Mouse (Mus musculus) midbrain, embryonic 15.5 days (tissue): ENCODE measurements at regions not wholly inside any gene's neighbourhood (a gene's known extent, or its start where the extent isn't known, plus 50 kb on each side); places are given as distances from the start of the nearest gene placed in this dataset.

Experiments
- ATAC-seq: fragments of 200-750 bp; cut with Nextera tagmentation; replicated peaks from 2 replicates; pipeline ENCODE4 v1.8.0; 2017; ENCODE audit warnings: moderate TSS enrichment
- H3K27ac ChIP-seq: fragments of 300-500 bp; sonication (generic); 2 replicates; pipeline ENCODE4 v1.5.1; 2015; ENCODE audit warnings: mild to moderate bottlenecking, inconsistent platforms
- H3K27me3 ChIP-seq: fragments of 300-500 bp; sonication (generic); replicated peaks from 2 replicates; pipeline ENCODE4 v1.6.1; 2015; ENCODE audit warnings: inconsistent platforms
- H3K36me3 ChIP-seq: fragments of 300-500 bp; sonication (generic); replicated peaks from 2 replicates; pipeline ENCODE4 v1.6.1; 2015; ENCODE audit warnings: inconsistent platforms
- H3K4me1 ChIP-seq: fragments of 300-500 bp; sonication (generic); 2 replicates; pipeline ENCODE4 v1.6.1; 2015; ENCODE audit warnings: inconsistent platforms
- H3K4me2 ChIP-seq: fragments of 300-500 bp; sonication (generic); 2 replicates; pipeline ENCODE4 v1.6.1; 2015; ENCODE audit warnings: inconsistent platforms, mild to moderate bottlenecking, moderate library complexity
- H3K4me3 ChIP-seq: fragments of 300-500 bp; sonication (generic); 2 replicates; pipeline ENCODE4 v1.5.1; 2015; ENCODE audit warnings: mild to moderate bottlenecking, inconsistent platforms
- H3K9ac ChIP-seq: fragments of 300-500 bp; sonication (generic); 2 replicates; pipeline ENCODE4 v1.6.1; 2015; ENCODE audit warnings: mild to moderate bottlenecking, inconsistent platforms
- H3K9me3 ChIP-seq: fragments of 300-500 bp; sonication (generic); 2 replicates; pipeline ENCODE4 v1.6.1; 2016; ENCODE audit warnings: inconsistent platforms
- WGBS: fragments of 180-500 bp; shearing (Covaris S2); methylation state at CpG from one replicate; pipeline ENCODE4 v1.1.7; 2015; ENCODE audit warnings: mixed read lengths; 5-methylcytosine and 5-hydroxymethylcytosine counted together

DNA sequence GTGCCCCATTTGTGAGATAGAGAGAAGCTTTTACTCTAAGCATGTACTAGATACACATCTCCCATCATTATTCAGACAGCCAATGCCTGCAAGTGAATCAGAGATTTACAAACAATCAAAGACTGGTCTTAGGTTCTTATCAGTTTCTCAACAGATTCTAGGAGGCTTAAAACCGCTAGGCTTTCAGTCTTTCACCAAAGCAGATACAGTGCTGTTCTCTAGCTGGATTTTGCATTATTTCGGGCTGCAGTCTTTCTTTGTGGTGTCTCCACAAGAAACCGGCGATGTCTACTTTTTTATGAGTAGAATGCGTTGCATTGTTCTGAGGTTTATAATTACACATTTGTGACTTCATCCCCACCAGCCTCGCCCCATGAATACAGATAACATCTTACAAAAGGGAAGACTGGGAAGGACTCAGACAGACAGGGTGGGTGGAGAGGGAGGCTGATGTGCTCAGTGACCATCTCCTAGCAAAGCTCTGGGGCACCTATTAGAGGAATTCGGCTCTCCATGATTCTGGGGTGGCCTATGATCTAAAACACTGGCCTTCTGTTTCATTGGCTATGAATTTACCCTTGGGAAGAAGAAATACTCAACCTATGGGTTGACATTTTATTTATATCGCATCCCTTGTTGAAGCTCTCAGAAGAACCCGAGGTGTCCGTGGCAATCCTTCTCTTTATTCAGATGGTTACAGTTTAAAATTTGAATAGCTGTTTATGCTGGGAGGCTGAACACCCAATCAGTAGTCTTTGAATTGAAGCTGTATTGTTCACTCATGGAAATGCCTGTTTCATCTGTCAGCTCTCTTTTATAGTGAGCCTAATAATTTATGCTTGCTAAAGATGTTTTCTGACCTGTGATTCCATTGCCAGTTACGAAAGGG lies 343.8 kb downstream of the Tmem161b start:
- Histone ChIP-seq H3K9me3 (no peaks in the 10 kb centered on the region), H3K27me3 (no peaks in the 10 kb centered on the region), H3K27ac (peak overlapping the region; percentile 63), H3K4me1 (peaks cover 3% of the 10 kb centered on the region; the same call in 1 of the 2 replicates), H3K4me2 (no peak overlapping the region), H3K9ac (no peak overlapping the region), H3K4me3 (no peak overlapping the region), H3K36me3 (no peaks in the 10 kb centered on the region)
- 47% methylated on average over 11 of the region's 11 CpGs for WGBS
- peak; percentile 64 for ATAC-seq

DNA sequence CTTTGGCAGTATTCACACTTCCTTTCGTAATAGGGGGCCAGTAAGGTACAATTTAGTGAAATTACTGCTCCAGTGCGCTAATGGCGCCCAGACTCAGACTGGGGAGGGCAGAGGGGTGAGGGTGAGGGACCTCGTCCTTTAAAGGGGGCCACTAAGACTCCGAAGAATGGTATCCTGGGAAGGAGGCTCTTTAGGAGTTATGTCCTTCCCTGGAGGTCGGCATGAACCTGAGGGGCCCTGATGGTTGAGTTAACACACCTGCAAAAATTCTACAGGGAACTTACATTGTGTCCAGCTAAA lies 344.4 kb downstream of the Tmem161b start:
- H3K27me3 ChIP-seq, result no peaks in the 10 kb centered on the region
- no peak overlapping the region for H3K4me3 ChIP-seq
- WGBS, result 65% methylated on average over 6 of the region's 6 CpGs
- H3K4me1 ChIP-seq, result peaks cover 7% of the 10 kb centered on the region; the same call in 1 of the 2 replicates
- no peaks in the 10 kb centered on the region for H3K9me3 ChIP-seq
- no peaks in the 10 kb centered on the region for H3K36me3 ChIP-seq
- no peak overlapping the region for H3K9ac ChIP-seq
- no peak overlapping the region for H3K4me2 ChIP-seq
- H3K27ac ChIP-seq, result peak overlapping the region; percentile 63
- no peak for ATAC-seq

DNA sequence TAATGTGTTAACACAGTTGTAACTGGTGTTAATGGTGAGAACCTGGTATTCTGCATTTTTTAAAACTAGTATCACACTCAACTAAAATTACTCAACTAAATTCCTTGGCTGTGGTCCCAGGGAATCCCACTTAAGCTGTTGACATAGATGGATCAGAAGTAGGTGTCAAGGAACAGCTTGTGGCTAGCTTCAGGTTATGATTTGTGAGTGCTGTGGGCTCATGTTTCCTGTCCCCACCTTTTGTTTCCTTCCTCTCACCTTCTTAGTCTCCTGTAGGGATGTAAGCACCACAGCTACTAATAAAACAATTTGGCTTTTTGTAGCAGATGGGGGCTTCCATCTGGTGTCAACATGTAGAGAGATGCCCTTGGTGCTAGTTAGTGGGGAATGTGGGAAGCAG lies 347.3 kb downstream of the Tmem161b start:
- H3K27ac ChIP-seq, result no peak overlapping the region
- no peak for ATAC-seq
- H3K36me3 ChIP-seq, result no peaks in the 10 kb centered on the region
- H3K9me3 ChIP-seq, result no peaks in the 10 kb centered on the region
- no peak overlapping the region for H3K9ac ChIP-seq
- no peak overlapping the region for H3K4me2 ChIP-seq
- H3K4me1 ChIP-seq, result peaks cover 8% of the 10 kb centered on the region; the same call in 1 of the 2 replicates
- no peaks in the 10 kb centered on the region for H3K27me3 ChIP-seq
- no peak overlapping the region for H3K4me3 ChIP-seq

DNA sequence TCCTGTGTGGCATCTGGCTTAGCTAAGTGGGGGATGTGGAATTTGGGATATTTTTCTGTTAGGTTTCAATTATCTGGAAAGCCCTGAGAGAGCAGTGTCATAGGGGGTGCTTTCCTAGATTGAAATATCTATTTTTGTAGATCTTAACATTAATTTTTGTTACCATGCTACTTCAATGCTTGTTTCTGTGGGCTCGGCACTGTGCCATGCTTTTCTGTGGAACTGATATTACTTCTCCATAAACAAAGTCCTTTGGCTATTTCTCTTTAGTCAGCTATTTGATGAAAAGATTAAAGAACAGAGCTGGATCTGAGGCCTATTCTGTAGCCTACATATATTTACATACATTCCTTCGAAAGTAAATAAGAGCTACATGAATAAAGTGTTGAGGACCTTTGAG lies 348.1 kb downstream of the Tmem161b start:
- WGBS, result 29% methylated on average over 2 of the region's 2 CpGs
- no peaks in the 10 kb centered on the region for H3K27me3 ChIP-seq
- no peak overlapping the region for H3K4me3 ChIP-seq
- H3K27ac ChIP-seq, result 0 out of 2 replicates have a peak overlapping the region, but pooled peaks have one; percentile 54
- no peak overlapping the region for H3K9ac ChIP-seq
- no peak for ATAC-seq
- no peak overlapping the region for H3K4me2 ChIP-seq
- no peaks in the 10 kb centered on the region for H3K36me3 ChIP-seq
- peaks cover 4% of the 10 kb centered on the region; the same call in 1 of the 2 replicates for H3K4me1 ChIP-seq
- H3K9me3 ChIP-seq, result no peaks in the 10 kb centered on the region

DNA sequence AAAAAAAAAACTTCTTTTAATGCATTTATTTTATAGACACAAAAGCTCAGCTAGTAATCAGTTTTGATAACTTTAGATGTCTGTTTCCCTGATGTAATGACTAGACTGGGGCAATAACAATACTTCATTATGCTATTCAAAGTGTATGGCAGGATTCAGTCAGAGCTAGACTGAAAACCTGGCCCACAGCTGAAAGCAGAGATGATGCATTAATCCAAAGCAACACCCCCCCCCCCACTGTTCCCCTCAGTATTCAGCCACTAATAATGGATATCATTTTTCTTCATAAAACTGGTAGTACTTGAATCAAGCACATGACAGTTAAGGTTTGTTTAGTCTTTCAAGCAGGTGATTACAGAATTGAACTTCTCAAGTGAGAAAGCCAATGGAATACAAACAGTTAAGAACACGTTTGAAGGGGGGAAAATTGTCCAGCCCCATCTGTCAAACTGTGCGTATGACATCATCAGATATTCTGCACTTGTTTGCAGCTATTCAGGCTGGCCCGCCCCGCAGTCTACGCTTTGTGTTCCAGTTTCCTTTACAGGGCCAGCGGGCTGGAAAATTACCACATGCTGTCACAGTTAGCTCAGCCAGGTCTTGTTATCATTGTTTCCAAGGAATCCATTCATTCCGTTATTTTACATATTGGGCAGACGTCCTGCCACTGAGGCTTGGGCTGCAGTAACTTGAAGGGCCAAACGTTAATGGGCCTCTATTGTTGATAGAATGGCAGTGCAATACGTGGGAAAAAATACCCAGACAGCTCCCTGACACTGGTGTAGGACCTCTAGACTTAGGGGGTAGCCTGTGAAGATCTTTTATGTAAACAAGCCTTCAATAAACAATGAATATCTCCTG lies 349.1 kb downstream of the Tmem161b start:
- peak; percentile 96 for ATAC-seq
- Histone ChIP-seq H3K27me3 (no peaks in the 10 kb centered on the region), H3K4me2 (peak overlapping the region; percentile 19; the same call in 1 of the 2 replicates), H3K9me3 (no peaks in the 10 kb centered on the region), H3K36me3 (no peaks in the 10 kb centered on the region), H3K4me3 (no peak overlapping the region), H3K9ac (no peak overlapping the region), H3K27ac (peak overlapping the region; percentile 54; the same call in 1 of the 2 replicates), H3K4me1 (peaks cover 4% of the 10 kb centered on the region; the same call in 1 of the 2 replicates)
- WGBS, result 3% methylated on average over 10 of the region's 10 CpGs

DNA sequence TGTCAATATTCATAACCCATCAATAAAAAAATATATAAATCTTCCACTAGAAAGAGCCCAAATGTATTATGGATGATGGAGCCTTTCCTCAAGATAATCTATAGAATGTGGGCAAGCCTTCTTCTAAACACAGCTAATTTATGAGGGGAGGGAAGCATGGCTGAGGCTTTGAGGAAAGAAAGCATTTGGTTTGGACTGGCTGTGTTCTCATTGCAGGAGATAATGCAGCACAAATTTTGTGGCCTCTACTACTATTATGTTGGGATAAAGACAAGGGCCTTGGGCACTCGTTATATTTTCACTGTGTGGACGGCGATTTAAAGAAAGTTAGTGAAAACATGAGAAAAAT lies 349.7 kb downstream of the Tmem161b start:
- no peak overlapping the region for H3K4me2 ChIP-seq
- H3K27me3 ChIP-seq, result no peaks in the 10 kb centered on the region
- peak; percentile 51; the same call in 1 of the 2 replicates for ATAC-seq
- H3K9ac ChIP-seq, result no peak overlapping the region
- no peak overlapping the region for H3K4me3 ChIP-seq
- 27% methylated on average over 3 of the region's 3 CpGs for WGBS
- no peaks in the 10 kb centered on the region for H3K36me3 ChIP-seq
- H3K9me3 ChIP-seq, result no peaks in the 10 kb centered on the region
- peak overlapping the region; percentile 54; the same call in 1 of the 2 replicates for H3K27ac ChIP-seq
- H3K4me1 ChIP-seq, result peaks cover 4% of the 10 kb centered on the region; the same call in 1 of the 2 replicates

DNA sequence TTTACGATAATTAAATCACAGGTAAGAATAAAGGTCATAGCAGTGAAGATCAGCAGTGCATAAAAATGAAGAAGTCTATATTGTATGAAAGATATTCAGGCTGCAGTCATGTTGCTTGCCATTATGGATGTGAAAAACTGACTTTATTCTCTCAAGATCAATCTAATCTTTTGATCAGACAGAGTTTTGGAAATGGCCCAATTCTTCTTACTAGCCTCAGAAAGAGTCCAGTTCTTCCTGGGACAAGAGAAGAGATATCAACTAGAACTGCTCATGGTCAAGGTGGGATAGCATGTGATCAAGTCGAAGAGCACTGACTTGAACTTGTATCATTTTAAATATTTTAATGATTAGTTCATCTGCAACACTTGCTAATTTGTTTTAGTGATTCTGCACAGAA lies 350.1 kb downstream of the Tmem161b start:
- Histone ChIP-seq H3K27me3 (no peaks in the 10 kb centered on the region), H3K4me2 (no peak overlapping the region), H3K4me3 (no peak overlapping the region), H3K9me3 (peaks cover 2% of the 10 kb centered on the region; the same call in 1 of the 2 replicates), H3K36me3 (no peaks in the 10 kb centered on the region), H3K27ac (no peak overlapping the region), H3K4me1 (peaks cover 4% of the 10 kb centered on the region; the same call in 1 of the 2 replicates), H3K9ac (no peak overlapping the region)
- ATAC-seq, result no peak
- 68% methylated on average over 2 of the region's 2 CpGs for WGBS

GRCm38 (mm10) chr13:84596585-84597142 lies 374.6 kb downstream of the Tmem161b start:
- Histone ChIP-seq H3K4me3 (no peak overlapping the region), H3K9ac (no peak overlapping the region), H3K4me1 (no peaks in the 10 kb centered on the region), H3K4me2 (no peak overlapping the region), H3K27me3 (no peaks in the 10 kb centered on the region), H3K27ac (no peak overlapping the region), H3K9me3 (no peaks in the 10 kb centered on the region), H3K36me3 (no peaks in the 10 kb centered on the region)
- no peak for ATAC-seq

- WGBS, result 91% methylated on average over 1 of the region's 1 CpGs
- no peak overlapping the region for H3K9ac ChIP-seq
- no peak overlapping the region for H3K4me2 ChIP-seq
- no peaks in the 10 kb centered on the region for H3K27me3 ChIP-seq
- ATAC-seq, result no peak
- no peak overlapping the region for H3K27ac ChIP-seq
- H3K9me3 ChIP-seq, result no peaks in the 10 kb centered on the region
- no peaks in the 10 kb centered on the region for H3K36me3 ChIP-seq
- H3K4me1 ChIP-seq, result no peaks in the 10 kb centered on the region
- H3K4me3 ChIP-seq, result no peak overlapping the region
These were observed 380.5 kb downstream of the Tmem161b start for GRCm38 (mm10) chr13:84602612-84603011.

DNA sequence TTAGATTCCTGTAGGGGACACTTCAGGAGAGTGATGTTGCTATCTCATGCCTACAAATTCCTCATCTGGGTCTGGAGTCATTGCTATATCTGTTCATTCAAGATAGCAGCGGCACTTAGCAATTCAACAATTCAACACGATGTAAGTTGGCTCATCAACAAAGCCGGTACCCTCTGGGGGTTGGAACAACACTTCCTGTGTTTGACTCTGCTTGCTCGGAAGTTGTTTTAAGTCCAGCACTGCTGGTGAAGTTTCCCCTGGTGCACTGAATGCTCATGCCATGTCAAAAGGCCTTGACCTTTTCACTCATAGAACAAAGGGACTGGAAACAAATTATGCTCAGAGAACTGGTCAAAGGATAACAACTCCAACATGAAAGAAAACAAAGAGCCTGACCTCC lies 390.4 kb downstream of the Tmem161b start:
- Histone ChIP-seq H3K27ac (no peak overlapping the region), H3K4me3 (no peak overlapping the region), H3K9ac (no peak overlapping the region), H3K27me3 (no peaks in the 10 kb centered on the region), H3K4me1 (no peaks in the 10 kb centered on the region), H3K9me3 (no peaks in the 10 kb centered on the region), H3K36me3 (no peaks in the 10 kb centered on the region), H3K4me2 (no peak overlapping the region)
- 13% methylated on average over 4 of the region's 4 CpGs for WGBS
- ATAC-seq, result no peak

DNA sequence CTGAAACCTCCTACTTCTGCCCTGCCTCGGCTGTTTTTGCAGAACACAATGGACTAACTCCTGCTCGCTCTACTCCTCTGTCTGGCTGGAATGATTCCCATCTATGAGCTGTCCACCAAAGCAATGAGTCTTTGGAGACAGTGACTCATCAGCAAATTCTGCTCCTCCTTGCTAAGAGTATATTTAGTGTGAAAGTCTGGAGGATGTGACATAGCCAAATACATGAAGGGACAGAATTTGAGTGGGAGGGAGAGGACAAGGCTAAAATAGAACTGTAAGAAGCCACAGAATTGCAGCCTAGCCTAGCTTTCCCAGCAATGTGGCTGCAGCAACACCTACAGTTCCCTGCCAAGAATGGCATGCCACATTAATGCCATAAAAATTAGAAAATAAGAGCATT lies 390.9 kb downstream of the Tmem161b start:
- peak; percentile 50; the same call in 1 of the 2 replicates for ATAC-seq
- Histone ChIP-seq H3K9me3 (no peaks in the 10 kb centered on the region), H3K27ac (0 out of 2 replicates have a peak overlapping the region, but pooled peaks have one; percentile 10), H3K36me3 (no peaks in the 10 kb centered on the region), H3K27me3 (no peaks in the 10 kb centered on the region), H3K9ac (no peak overlapping the region), H3K4me3 (no peak overlapping the region), H3K4me2 (no peak overlapping the region), H3K4me1 (no peaks in the 10 kb centered on the region)
- 21% methylated on average over 2 of the region's 2 CpGs for WGBS

DNA sequence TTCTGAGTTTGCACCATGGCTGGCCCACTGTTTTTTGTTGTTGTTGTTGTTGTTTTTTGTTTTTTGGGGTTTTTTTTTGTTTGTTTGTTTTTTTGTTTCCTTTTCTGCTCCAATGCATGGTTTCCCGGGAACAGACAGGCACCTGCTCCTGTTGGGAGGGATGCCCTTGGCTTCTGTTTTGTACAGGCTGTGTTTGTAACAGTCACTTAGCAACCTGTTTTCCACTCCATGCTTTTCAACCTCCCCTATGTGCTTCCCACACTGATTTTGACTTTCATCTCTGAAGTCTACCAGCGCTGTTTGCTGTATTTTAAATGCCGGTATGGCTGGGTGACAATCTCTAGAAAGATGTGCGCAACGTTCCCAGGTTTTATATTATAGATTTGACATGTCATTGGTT lies 402.6 kb downstream of the Tmem161b start:
- 56% methylated on average over 5 of the region's 5 CpGs for WGBS
- no peak overlapping the region for H3K4me3 ChIP-seq
- ATAC-seq, result no peak; the same call in 1 of the 2 replicates

More for the DNA sequence above, 402.6 kb downstream of the Tmem161b start:
- no peaks in the 10 kb centered on the region for H3K36me3 ChIP-seq
- H3K9ac ChIP-seq, result no peak overlapping the region
- no peaks in the 10 kb centered on the region for H3K9me3 ChIP-seq
- no peaks in the 10 kb centered on the region for H3K4me1 ChIP-seq
- H3K27ac ChIP-seq, result no peak overlapping the region
- no peak overlapping the region for H3K4me2 ChIP-seq
- no peaks in the 10 kb centered on the region for H3K27me3 ChIP-seq
